Mouse (Mus musculus): ENCODE measurements around the gene Dnali1.

DNA sequence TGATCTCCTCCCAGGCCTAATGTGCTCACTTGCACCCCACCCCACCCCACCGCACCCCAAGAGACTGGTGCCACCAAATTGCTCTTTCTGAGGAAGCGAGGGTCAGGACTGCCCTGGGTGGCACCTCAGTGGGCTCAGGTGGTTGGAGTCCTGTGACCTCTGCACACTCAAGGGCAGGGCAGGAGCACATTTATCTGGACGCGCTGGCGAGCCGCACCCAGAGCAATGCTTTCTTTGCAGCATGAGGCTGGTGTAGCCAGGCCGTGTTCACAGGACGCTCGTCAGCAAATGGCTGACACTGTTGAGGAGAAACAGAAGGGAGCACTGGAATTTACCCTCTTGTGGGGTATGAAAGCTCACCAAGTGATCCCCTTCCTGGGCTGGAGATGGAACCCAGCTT, 39.9 kb upstream of the Dnali1 start:
- no peak for TF ChIP-seq CTCF (IDR thresholded peaks at IDR 0.05; ENCODE audit: control insufficient read depth, insufficient read depth, insufficient read length)
- no peak for TF ChIP-seq MYOG (IDR thresholded peaks at IDR 0.05; ENCODE audit: control insufficient read depth, extremely low read depth, insufficient read length)
- no peak for TF ChIP-seq CEBPB (IDR thresholded peaks at IDR 0.05; ENCODE audit: low read depth)
- TF ChIP-seq MAX (IDR thresholded peaks at IDR 0.05): no peak
- TF ChIP-seq USF1 (IDR thresholded peaks at IDR 0.05; ENCODE audit: low read depth): no peak
- no peak for TF ChIP-seq FOSL1 (IDR thresholded peaks at IDR 0.05; ENCODE audit: insufficient read depth, low read length, poor library complexity, severe bottlenecking)
- no peak for TF ChIP-seq MYOD1 (IDR thresholded peaks at IDR 0.05; ENCODE audit: control insufficient read depth, insufficient read length, low read depth)

Data from C2C12 (cell line).